Mouse (Mus musculus) frontal cortex, postnatal 36 days (tissue): ENCODE results near the gene Cybb.
A peak's percentile ranks its signal among the peaks of the same experiment; 100 is the strongest.
"Not testable (repeated sequence)": the region's sequence is repeated elsewhere in the genome, so short reads cannot be mapped to it uniquely, and the experiment has no call there.

ENCODE experiments used
- DNase-seq, 2 experiments: peaks; one replicate each; pipeline ENCODE4 v3.0.0; 2022; ENCODE audit warnings: low spot score in 2 of 2

Gene Cybb

GRCm38 (mm10) chrX:9487671-9488070 lies at the start of gene Cybb:
Gene Cybb (minus strand): TSS chrX:9487771.
- DNase-seq: no peak

GRCm38 (mm10) chrX:9536881-9537280 lies 49.3 kb upstream of the Cybb start:
- no peak for DNase-seq

GRCm38 (mm10) chrX:9519969-9520368 lies 32.4 kb upstream of the Cybb start:
- peak; percentile 9 to 41 for DNase-seq

- not testable (repeated sequence) for DNase-seq
These were observed 30.0 kb upstream of the Cybb start for GRCm38 (mm10) chrX:9517531-9517930.

GRCm38 (mm10) chrX:9475036-9475435 lies 12.5 kb downstream of the Cybb start:
- DNase-seq: not testable (repeated sequence)

GRCm38 (mm10) chrX:9474440-9474839 lies 13.1 kb downstream of the Cybb start:
- no peak for DNase-seq

- no peak for DNase-seq
These were observed 13.8 kb downstream of the Cybb start for GRCm38 (mm10) chrX:9473768-9474167.

- no peak for DNase-seq
These were observed 16.7 kb downstream of the Cybb start for GRCm38 (mm10) chrX:9470811-9471388.

GRCm38 (mm10) chrX:9469100-9469499 lies 18.5 kb downstream of the Cybb start:
- no peak for DNase-seq

- no peak for DNase-seq
These were observed 20.6 kb downstream of the Cybb start for GRCm38 (mm10) chrX:9467020-9467419.

GRCm38 (mm10) chrX:9465890-9466289 lies 21.7 kb downstream of the Cybb start:
- DNase-seq: no peak

- no peak for DNase-seq
These were observed 24.9 kb downstream of the Cybb start for GRCm38 (mm10) chrX:9462671-9463070.

GRCm38 (mm10) chrX:9461399-9461798 lies 26.2 kb downstream of the Cybb start:
- no peak for DNase-seq

GRCm38 (mm10) chrX:9460387-9460930 lies 27.1 kb downstream of the Cybb start:
- no peak for DNase-seq

- no peak for DNase-seq
These were observed 35.2 kb downstream of the Cybb start for GRCm38 (mm10) chrX:9452375-9452774.

GRCm38 (mm10) chrX:9447284-9447683 lies 40.3 kb downstream of the Cybb start:
- DNase-seq: no peak

GRCm38 (mm10) chrX:9441102-9441501 lies 46.5 kb downstream of the Cybb start:
- no peak for DNase-seq

- DNase-seq: no peak
These were observed 47.0 kb downstream of the Cybb start for GRCm38 (mm10) chrX:9440556-9440955.

- no peak for DNase-seq
These were observed 48.3 kb downstream of the Cybb start for GRCm38 (mm10) chrX:9439257-9439656.

- DNase-seq: no peak
These were observed 73.7 kb downstream of the Cybb start for GRCm38 (mm10) chrX:9413889-9414288.
